16 mouse cellular contexts compared by ENCODE assay signal in genomic region chr14:25122971-25123535, GRCm38 (mm10).
A peak's percentile ranks its signal among the peaks of the same experiment; 100 is the strongest.
DNase-seq lines count a peak whose midpoint lies in the region; ATAC-seq lines count a peak whose summit lies in the region.
"Had no signal": no experiment of that assay in that cellular context is flagged by ENCODE, and none has a peak within 500 bp of the region (broad histone marks: within the 10 kb centered on the region; RNA-seq: fewer than 3 reads in every experiment).

No protein-coding gene starts in this region.

- H3K27ac ChIP-seq in hindbrain, embryonic 10.5 days = peak overlapping the region; percentile 62; the same call in 1 of the 2 replicates
- H3K27ac ChIP-seq in hindbrain, embryonic 16.5 days (ENCODE audit: low read depth, low read length) = no peak overlapping the region
- H3K27ac ChIP-seq in hindbrain, embryonic 14.5 days = peak overlapping the region; percentile 83
- H3K27ac ChIP-seq in midbrain, embryonic 15.5 days = peak overlapping the region; percentile 76; the same call in 1 of the 2 replicates
- H3K27ac ChIP-seq: left cerebral cortex, adult 2 months; macrophage had no signal

- H3K4me3 ChIP-seq in hindbrain, embryonic 10.5 days = no peak overlapping the region
- H3K4me3 ChIP-seq in hindbrain, embryonic 16.5 days (ENCODE audit: low read length) = no peak overlapping the region
- H3K4me3 ChIP-seq in hindbrain, embryonic 14.5 days (replicated peaks; ENCODE audit: low read length) = no peak overlapping the region
- no peak overlapping the region for H3K4me3 ChIP-seq in midbrain, embryonic 15.5 days
- H3K4me3 ChIP-seq: kidney, embryonic 15.5 days; left cerebral cortex, adult 2 months had no signal

- H3K9me3 ChIP-seq in hindbrain, embryonic 10.5 days = 0 out of 2 replicates have a peak, but pooled peaks cover under 1% of the 10 kb centered on the region
- no peaks in the 10 kb centered on the region for H3K9me3 ChIP-seq in hindbrain, embryonic 16.5 days (ENCODE audit: control insufficient read depth, low read length)
- no peaks in the 10 kb centered on the region for H3K9me3 ChIP-seq in hindbrain, embryonic 14.5 days (ENCODE audit: control insufficient read depth, low read length)
- H3K9me3 ChIP-seq in midbrain, embryonic 15.5 days = no peaks in the 10 kb centered on the region
- H3K9me3 ChIP-seq: kidney, embryonic 15.5 days had no signal

- 89% methylated on average over 13 of the region's 13 CpGs for WGBS in hindbrain, embryonic 10.5 days
- 75% methylated on average over 13 of the region's 13 CpGs for WGBS in hindbrain, embryonic 16.5 days
- 72% methylated on average over 13 of the region's 13 CpGs for WGBS in hindbrain, embryonic 14.5 days
- 80% methylated on average over 13 of the region's 13 CpGs for WGBS in midbrain, embryonic 15.5 days

- DNase-seq in hindbrain, embryonic 10.5 days (ENCODE audit: low spot score) = no peak
- peak; percentile 39 to 53 for DNase-seq in adrenal gland, postnatal 36 days
- no peak for DNase-seq in hindbrain, embryonic 14.5 days (ENCODE audit: low spot score)
- DNase-seq in spleen, adult 12 weeks (ENCODE audit: low spot score) = no peak
- DNase-seq in layer of hippocampus, postnatal 25 days (ENCODE audit: extremely low spot score in 1 of 2, low spot score in 1 of 2) = no peak
- DNase-seq in thymus, postnatal 25 days = no peak
- DNase-seq: cerebellum, postnatal 36 days; gastrocnemius, postnatal 10 days; lung, adult 2 months; thymus, postnatal 14 days had no signal

- no peaks in the 10 kb centered on the region for H3K36me3 ChIP-seq in hindbrain, embryonic 10.5 days
- H3K36me3 ChIP-seq in hindbrain, embryonic 16.5 days (ENCODE audit: control insufficient read depth, insufficient read depth, low read length) = no peaks in the 10 kb centered on the region
- no peaks in the 10 kb centered on the region for H3K36me3 ChIP-seq in hindbrain, embryonic 14.5 days (replicated peaks; ENCODE audit: control insufficient read depth, insufficient read depth)
- H3K36me3 ChIP-seq in midbrain, embryonic 15.5 days (replicated peaks) = no peaks in the 10 kb centered on the region
- H3K36me3 ChIP-seq: kidney, embryonic 15.5 days had no signal

- ATAC-seq in hindbrain, embryonic 16.5 days = no peak
- no peak for ATAC-seq in hindbrain, embryonic 14.5 days (ENCODE audit: low FRiP score)
- no peak for ATAC-seq in midbrain, embryonic 15.5 days (replicated peaks)
- ATAC-seq: inflammation-experienced regulatory T-cells, adult 6 months had no signal

- H3K4me2 ChIP-seq in hindbrain, embryonic 16.5 days (ENCODE audit: low read length) = no peak overlapping the region
- H3K4me2 ChIP-seq in hindbrain, embryonic 14.5 days (replicated peaks) = no peak overlapping the region
- no peak overlapping the region for H3K4me2 ChIP-seq in midbrain, embryonic 15.5 days
- H3K4me2 ChIP-seq: kidney, embryonic 15.5 days had no signal

- H3K27me3 ChIP-seq in hindbrain, embryonic 10.5 days (ENCODE audit: insufficient read depth, poor library complexity, severe bottlenecking) = no peaks in the 10 kb centered on the region; the same call in 1 of the 2 replicates
- no peaks in the 10 kb centered on the region for H3K27me3 ChIP-seq in hindbrain, embryonic 16.5 days (replicated peaks; ENCODE audit: control insufficient read depth, insufficient read depth, low read length)
- no peaks in the 10 kb centered on the region for H3K27me3 ChIP-seq in hindbrain, embryonic 14.5 days (ENCODE audit: control insufficient read depth, insufficient read depth, low read length)
- no peaks in the 10 kb centered on the region for H3K27me3 ChIP-seq in midbrain, embryonic 15.5 days (replicated peaks)

- peaks cover 39% of the 10 kb centered on the region for H3K4me1 ChIP-seq in hindbrain, embryonic 10.5 days (replicated peaks)
- H3K4me1 ChIP-seq in hindbrain, embryonic 16.5 days (ENCODE audit: control insufficient read depth, insufficient read depth, low read depth, low read length) = peaks cover 29% of the 10 kb centered on the region
- peaks cover 41% of the 10 kb centered on the region for H3K4me1 ChIP-seq in hindbrain, embryonic 14.5 days (replicated peaks; ENCODE audit: control insufficient read depth, insufficient read depth, low read length)
- H3K4me1 ChIP-seq in midbrain, embryonic 15.5 days = peaks cover 39% of the 10 kb centered on the region

- H3K9ac ChIP-seq in hindbrain, embryonic 16.5 days (ENCODE audit: low read depth, low read length) = no peak overlapping the region
- H3K9ac ChIP-seq in hindbrain, embryonic 14.5 days = no peak overlapping the region
- no peak overlapping the region for H3K9ac ChIP-seq in midbrain, embryonic 15.5 days
- H3K9ac ChIP-seq: kidney, embryonic 15.5 days had no signal

Comparison
In these comparisons a context has a peak if more than half of its experiments do, and no peak if none do; other contexts are left out.
1. DNase-seq: peak in adrenal gland, postnatal 36 days (2 of 2); none in hindbrain, embryonic 10.5 days (single experiment), hindbrain, embryonic 14.5 days (single experiment), spleen, adult 12 weeks (single experiment), layer of hippocampus, postnatal 25 days (0 of 2) and thymus, postnatal 25 days (single experiment).